Mouse (Mus musculus) frontal cortex, postnatal 14 days (tissue): ENCODE results near the gene Tox2.
A peak's percentile ranks its signal among the peaks of the same experiment; 100 is the strongest.

Experiments
- DNase-seq, 2 experiments: peaks; one replicate each; pipeline ENCODE4 v3.0.0; 2022; ENCODE audit warnings: low spot score in 2 of 2

The Tox2 gene

DNA sequence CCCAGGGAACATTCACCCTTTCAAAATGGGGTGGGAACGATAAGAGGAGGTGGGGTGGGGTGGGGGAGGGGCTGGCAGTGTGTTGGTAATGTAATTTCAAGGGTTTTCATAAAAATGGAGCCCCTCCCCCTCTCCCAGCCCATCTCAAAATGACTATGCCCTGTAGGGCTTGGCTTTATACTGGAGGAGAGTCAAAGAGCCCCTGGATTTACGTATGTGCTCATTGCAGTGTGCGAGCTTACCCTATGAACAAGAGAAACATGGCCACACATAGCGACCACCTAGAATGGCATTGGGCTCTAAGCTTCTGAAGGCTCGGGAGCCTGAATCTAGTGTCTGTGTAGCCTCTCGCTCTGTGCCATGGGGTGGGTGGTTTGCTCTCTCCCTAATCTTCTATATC is 51.3 kb downstream of the Tox2 start:
- DNase-seq, result no peak

DNA sequence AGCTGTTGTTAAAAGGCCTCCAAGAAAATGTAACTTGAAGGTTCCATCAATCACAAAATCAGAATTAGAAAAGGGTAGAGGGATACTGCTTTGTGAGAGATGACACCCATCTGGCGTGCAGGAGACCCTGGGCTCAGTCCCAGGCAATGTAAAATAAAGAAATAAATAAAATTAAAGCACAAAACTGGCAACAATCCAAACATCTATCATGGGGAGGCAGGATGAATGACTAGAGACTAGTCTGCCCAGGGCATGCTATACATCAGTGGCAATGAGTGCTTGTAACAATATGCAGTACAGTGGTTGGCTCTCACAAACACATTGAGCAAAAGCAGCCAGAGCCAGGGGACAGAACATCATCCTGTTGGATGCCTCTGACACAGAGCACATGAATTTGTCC is 53.8 kb downstream of the Tox2 start:
- no peak for DNase-seq

DNA sequence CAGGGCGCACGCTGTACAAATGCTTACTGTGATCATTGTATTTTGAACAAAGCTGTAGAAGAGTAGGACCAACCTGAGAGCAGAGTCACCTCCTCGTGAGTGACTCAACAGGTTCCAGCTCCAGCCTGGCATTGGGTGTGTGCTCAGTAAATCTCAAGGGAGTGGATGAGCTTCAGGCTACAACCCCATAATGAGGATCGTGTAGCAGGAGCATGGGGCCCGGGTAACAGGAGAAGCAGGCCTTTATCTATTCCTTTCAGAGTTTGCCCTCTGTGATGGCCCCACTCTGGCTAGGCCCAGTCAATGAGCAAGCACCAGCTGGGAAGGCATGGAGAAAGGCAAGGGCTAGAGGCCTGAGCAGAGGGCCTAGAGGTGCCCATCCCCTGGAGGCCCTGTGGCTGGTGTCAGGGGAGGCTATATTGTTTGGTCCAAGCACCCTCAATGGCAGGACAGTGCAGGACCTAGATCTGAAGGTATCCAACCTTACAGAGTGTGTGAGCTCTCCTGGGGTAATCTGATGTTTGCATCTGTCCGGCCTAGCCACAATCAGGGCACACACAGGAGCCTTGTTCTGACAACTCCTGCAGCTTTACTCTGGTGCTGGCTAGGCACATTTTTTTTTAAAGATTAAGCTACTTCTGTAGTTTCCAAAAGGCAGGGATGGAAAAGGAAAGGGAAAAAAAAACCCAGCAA is 58.6 kb downstream of the Tox2 start:
- no peak for DNase-seq

DNA sequence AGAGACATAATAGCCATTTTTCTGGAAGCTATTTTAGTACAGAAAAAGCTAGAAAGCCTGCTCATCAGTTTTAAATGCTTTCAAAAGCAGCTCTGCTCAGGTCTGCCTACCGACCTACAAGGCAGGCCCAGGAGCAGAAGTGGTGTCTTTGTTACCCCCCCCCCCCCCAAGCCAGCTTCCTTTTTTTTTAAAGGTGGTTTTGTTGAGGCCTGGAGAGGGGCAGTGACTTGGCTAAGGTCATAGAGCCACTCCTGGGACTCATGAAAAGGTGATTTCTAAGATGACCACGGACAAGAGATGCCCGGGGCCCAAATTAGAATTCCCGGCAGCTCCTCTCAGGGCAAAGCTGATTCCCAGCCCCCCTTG is 59.1 kb downstream of the Tox2 start:
- no peak for DNase-seq

DNA sequence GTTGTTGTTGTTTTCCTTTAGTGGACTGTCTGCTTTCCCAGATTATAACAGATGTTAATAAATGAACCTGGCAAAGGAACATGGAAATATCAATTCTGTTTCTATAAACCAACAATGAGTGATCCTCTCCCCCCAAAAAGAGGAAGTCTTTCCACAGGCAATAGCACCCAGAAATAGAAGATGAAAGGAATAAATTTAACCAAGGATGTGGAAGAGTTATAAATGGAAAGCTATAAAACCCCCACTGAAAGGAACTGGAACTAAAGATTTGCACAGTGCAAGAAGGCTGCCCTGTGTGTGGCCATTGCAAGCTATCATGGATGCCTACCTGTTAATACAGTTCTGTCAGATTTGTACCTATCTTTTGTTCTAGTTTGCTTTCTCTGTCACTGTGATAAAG is 64.2 kb downstream of the Tox2 start:
- no peak for DNase-seq

DNA sequence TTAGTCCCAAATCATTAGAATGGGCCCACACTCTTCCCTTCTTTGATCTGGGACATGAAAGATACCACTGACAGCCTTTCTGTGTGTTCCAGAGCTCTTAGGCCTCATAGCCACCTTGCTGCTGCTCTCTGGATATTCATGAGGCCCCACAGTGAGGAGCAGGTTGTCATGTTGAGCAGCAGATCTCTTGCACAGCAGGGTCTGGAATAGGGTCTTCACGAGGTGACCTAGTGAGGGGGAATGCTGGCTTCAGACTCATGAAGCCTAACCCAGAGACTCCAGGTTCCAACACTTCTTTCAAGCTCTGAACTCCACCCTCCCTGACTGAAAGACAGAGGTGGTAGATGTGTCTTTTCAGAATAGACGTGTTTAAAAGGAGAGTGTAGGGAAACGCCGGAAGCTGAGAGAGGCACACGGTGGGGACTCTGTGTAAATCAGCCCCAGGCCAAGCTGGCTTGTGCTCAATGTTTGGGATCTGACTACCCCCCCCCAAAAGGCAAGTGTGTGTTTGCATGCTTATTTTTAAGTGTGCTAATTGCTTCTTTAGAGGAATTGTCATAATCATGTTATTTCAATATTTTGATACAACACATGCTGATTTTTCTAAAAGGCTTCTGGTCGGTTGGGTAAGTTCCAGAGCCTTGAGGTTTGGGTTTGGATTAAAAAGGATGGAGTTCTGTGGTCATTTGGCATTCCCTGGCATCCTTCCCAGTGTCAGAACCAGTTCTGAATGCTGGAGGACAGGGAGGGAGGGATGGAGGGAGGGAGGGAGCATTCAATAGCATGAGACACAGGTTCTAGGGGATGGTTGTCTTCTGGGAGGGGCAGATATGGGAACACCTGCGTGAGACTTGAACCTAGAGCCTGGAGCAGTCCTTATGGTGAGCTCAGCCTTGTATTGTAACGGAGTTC is 68.9 kb downstream of the Tox2 start:
- no peak for DNase-seq

DNA sequence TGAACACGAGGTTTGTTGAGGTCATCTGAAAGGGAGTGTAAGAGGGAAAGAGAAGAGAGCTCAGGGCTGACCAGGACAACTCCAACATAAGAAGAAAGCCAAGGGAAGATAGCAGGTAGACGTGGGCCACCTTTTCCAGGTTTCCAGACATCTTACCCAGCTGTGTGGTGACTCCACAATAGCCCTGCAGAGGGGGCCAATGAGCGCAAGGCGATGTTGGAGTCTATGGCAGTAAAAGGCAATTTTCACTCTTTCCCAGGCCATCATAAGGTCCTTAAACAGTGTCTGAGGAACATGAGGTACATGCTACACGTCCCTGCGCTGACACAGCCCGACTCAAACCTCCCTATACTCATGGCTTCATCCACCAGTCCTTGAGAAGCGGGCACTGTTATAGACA is 70.9 kb downstream of the Tox2 start:
- DNase-seq, result no peak

DNA sequence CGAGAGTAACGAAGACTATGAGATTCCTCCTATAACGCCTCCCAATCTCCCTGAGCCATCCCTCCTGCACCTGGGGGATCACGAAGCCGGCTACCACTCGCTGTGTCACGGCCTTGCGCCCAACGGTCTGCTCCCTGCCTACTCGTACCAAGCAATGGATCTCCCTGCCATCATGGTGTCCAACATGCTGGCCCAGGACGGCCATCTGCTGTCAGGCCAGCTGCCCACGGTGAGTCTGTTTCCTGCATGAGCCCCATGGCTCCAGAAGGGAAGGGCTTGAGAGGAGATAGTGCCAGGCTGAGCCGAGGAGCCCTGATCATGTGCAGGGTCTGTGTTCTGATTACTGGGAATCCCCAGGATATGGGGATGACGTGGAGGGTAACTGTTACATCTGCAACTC is 73.1 kb downstream of the Tox2 start:
- DNase-seq, result no peak

DNA sequence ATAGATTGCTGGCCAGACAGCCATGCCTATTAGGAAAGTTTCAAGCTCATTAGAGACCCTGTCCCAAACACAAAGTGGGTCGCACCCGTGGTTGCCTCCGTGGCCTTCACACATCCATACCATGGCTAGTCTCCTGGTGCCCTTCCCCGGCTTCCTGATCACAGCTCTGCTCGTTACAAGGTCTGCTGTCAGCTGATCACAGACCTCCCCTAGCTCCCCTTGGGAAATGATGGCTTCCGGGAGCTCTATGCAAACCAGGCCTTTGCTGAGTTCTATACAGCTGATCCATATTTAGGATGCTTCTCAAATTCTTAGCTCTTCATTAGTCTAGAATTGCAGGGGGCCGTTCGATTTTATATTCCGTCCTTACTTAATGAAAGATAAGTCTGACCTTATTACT is 75.1 kb downstream of the Tox2 start:
- no peak for DNase-seq

DNA sequence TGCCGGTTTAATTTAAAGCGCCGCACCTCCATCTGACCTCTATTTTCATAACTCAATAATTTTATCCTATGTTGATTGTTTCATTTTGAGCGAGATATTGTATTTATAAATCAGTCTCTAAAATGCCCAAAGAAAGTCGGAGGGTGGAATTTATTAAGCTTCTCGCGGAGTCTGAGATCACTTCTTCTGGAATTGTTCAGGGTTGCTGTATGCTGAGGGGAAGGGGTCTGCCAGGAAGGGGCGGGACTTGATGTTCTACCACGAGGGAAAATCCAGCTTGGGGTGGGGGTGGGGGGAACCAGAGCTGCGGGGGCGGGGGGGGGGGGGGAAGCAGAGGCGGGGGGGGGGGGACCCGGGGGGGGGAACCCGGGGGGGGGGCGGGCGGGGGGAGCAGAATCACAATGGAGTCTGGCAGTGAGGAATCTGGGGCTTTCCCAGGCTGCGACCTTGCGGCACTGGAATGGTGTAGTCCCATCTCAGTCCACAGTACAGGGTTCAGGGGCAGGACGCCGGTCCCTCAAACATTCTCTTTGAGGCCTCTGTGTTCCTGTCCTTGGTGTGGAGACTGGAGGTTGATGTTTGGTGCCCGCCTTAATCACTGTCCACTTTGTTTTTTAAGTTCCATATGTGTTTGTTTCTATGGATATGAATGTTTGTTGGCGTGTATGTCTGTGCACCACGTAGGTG is 77.9 kb downstream of the Tox2 start:
- no peak for DNase-seq

DNA sequence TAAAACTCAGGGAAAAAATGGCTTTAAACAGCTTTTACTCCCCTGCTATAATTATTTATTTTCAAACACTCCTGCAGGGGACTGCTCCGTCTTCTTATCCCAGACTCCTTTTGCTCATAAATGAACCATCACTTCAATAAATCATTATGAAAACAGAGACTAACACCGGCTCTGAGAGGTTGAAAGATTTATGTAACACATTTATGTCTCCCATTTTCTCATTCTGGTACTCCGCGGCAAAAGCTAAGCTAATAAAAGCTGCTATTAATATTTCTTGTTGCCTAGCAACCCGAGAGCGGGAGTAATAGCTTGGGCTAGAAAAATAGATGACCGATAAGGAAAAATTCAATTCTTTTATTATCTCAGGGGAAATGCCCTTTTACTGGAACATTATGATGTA is 81.9 kb downstream of the Tox2 start:
- DNase-seq, result no peak

DNA sequence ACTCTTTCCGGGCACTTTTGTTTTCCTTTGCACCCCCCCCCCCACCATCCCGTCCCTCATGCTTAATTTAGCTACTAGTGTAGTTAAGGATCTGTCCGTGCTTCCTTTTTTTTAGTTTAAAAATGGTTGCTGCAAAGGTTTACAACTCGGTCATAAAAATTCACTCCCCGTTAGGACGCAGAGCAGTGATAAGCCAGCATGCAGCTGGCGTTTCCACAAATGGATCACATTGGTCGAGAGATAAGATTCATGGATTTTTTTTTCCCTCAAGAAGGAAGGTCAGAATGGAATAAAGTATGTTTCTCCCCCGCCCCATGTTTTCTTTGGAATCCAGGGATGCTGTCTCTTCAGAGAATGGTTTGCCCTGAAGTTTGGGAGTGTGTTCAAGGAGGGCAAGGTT is 82.4 kb downstream of the Tox2 start:
- no peak for DNase-seq

DNA sequence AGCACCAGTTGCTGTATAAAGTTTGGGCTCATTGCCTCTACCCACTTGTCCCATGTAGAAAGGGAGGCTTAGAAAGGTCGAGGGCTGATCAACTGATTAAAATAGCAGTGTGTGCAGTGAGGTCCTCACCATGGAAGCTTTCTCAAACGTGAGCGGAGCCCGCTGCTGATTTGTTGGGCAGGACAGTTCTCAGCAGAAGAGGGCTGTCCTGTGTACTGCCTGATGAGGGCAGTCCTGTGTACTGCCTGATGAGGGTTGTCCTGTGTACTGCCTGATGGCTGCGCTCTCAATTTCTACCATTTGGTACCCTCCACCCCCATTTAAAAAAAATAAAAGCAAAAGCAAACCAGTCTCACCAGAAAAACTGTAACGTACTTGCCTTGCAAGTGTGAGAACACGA is 82.8 kb downstream of the Tox2 start:
- DNase-seq, result no peak

DNA sequence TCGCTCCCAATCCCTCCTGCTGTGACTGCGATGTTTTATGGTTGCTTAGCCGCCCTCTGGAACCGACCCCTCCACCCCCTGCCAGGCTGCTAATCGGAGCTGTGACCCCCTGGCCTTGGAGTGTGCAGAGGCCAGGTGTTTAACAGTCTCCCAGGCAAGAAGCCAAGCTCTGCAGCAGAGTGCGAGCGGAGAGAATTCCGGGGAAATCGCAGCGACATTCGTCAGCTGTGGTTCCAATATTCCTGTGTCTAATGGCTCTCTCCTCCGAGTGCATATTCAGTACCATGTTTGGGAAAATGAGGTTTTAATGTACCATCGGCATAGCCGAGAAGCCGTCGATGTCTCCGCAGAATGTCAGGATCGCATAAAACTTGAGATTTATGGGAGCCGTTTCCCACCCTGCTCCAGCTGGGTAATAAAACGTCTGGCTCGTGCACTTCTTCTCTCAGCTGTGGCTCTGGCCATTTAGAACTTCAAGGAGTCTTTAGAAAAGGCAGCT is 86.0 kb downstream of the Tox2 start:
- no peak for DNase-seq

DNA sequence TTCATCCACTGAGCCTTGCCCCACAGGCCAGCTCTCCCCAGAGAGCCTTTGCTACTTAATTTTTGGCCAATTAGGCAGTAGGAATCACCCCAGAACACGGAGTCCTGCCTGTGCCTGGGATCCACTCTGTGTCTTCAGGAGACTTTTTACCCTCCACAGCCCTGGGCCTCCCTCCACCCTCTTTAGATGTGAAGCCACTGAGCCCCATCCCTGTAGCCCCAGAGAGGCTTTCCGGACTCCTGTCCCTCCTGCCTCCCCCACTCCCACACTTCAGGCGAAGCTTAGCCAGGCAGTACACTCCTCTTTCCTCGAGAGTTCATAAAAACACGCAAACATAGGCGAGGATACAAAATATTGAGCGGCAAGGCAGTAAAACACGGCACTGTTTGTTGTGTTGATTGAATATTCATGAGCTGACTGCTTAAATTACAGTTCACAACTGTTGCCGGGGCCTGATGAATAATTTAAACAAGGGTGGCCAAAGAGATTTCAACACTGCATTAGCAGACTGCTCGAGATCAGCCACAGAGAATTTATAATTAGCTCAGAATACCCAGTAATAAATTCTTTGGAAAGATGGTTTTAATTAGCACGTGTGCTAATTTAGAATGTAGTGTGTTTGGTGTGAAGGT is 94.2 kb downstream of the Tox2 start:
- DNase-seq, result no peak

DNA sequence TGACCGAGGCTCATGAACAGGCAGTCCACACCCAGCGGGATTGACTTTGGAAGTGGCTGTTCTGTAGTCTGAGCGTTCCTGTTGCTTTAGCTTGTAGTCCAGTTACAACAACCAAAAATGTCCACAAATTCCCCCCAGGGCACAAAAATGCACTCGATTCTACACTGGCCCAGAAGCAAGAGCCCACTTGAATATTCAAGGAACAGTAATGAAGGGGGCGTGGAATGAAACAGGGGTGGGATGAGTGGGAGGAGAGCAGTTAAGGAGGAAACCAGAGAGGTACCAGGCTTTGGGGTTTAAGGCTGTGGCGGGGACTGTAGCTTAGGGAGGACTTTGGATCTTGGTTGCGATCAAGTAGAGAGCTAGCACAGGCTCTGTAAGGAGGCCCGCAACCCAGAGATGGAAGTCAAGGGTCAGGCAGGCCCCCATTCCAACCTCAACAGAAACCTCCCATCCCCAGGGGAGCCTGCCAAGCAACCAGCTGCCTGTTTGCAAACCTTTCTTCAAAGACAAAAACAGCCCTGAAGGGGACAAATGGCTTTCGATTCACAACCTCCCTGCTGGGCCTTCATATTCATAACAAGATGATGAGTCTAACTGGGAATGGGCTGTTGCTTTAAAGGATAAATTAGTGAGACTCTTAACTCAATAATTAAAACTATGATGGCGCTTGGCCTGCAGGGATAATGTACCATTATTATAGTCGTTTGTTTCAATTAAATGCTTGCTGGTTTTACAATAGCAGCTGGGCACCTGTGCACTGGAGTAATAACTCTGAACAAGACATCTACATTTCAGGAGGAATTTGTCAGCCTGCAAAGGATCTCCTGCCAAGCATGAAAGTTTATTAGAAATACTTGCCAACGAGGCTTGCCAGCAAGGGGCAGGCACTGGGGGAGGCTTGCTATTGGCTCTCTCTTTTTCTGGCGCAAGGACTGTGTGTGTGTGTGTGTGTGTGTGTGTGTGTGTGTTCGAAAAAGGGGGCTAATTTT is 97.4 kb downstream of the Tox2 start:
- DNase-seq, result no peak

DNA sequence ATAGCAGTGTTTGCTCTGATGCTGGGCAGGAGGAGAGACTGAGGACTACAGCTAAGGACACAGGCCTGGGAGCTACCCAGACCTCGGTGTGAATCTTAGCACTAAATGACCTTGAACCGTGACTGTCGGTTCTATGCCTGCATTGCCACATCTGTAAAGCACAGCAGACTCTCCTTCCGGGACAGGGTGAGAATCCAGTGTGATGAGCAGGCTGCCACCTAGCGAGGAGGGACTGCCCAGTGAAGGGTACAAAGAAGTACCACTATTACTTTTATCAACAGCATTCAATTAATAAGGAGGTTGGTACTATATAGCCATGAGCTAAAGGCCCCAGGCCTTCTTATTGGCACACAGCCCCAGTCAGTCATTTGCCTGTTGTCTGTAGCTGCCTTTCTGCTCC is 98.7 kb downstream of the Tox2 start:
- DNase-seq, result no peak

DNA sequence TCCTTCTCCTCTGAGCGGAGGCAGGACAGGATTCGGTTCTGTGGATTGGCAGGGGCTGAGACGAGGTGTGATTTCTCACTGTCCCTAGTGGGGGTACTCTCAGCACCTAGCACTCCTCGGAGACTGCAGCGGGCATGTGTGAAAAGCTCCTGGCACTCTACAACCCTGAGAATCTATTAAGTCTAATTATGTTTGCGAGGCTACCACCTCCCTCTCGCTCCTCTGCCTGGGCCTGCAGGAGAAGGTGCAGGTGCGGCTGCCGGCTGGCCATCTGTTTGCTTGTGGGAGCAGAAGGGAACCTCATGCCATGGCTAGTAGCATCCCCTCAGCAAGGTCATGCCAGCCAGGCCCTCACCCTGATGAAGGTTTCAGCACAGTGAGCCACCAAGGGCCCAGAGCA is 100.1 kb downstream of the Tox2 start:
- no peak for DNase-seq

DNA sequence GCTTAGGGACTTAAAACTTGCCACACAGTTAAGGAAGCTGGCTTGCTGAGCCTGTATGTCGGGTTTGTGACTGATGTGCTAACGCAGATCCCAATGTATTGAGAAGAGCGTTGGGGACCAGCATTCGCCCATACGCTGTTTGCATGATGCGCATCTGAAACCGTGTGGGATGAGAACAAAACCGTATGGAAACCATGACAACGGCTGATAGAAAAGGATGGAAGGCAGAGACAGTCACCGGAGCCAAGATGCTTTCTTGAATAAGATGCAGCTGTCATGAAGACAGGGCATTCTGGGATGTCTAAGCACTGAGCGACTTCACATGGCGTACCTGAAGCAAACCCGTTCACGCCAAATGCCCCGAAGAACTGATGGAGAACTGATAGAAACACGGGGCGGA is 106.5 kb downstream of the Tox2 start:
- DNase-seq, result peak in 1 of 2 experiments; percentile 30

DNA sequence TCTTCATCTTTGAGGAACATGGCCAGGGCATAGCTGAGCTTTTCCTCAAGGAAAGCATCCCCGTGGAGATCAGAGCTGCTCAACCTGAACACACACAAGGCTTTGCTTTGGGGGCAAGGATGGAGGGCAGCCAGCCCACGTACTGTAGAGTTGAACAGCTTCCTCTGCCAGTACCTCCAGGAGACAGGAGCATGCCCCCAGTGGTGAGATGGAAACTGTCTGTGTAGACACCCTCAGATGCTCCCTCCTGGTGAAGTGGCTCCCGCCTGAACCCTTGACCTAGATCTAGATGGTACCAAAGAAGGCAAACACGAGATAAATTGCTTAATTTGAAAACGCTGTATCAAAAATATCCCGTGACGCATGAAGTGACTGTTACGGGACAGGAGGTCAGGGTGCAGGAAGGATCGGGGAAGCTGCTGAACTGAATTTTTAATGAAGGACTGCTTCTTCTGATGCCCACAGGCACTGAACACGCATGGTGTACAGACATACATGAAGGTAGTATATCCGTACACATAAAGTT is 107.3 kb downstream of the Tox2 start:
- DNase-seq, result no peak

DNA sequence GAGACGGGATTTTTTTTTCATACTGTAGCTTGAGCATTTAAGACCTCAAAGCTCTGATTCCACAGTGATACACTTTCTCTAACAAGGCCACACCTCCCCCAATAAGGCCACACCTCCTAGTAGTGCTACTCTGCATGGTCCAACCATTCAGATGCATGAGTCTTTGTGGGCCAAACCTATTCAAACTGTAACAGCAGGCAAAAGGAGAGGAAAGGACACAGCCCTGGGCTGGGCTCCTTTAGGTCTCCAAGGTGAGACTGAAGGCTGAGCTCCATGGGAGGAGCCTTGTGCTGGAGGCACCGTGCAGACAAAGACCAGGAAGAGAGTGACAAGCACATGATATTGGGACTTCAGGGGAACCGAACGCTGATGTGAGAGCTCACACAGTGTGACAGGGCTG is 114.4 kb downstream of the Tox2 start:
- DNase-seq, result no peak
